Mouse (Mus musculus) mature B cell (primary cell): ENCODE data around the gene 2700049A03Rik.

Source experiments
- in situ Hi-C: fragments of 300-500 bp; cut with MboI; formaldehyde crosslinking; loops from 2 replicates; pipeline ENCODE4 v1.14.3; 2019

The 2700049A03Rik gene

GRCm38 (mm10) chr12:71269367-71269766 lies 132.7 kb downstream of the 2700049A03Rik start:
- in situ Hi-C loops = no loop called here

- in situ Hi-C loops = no loop called here
These were observed 134.5 kb downstream of the 2700049A03Rik start for GRCm38 (mm10) chr12:71271131-71271530.

- in situ Hi-C loops = no loop called here
These were observed 138.0 kb downstream of the 2700049A03Rik start for GRCm38 (mm10) chr12:71274519-71275237.

- in situ Hi-C loops = no loop called here
These were observed 139.4 kb downstream of the 2700049A03Rik start for GRCm38 (mm10) chr12:71275906-71276595.

- in situ Hi-C loops = no loop called here
These were observed 143.0 kb downstream of the 2700049A03Rik start for GRCm38 (mm10) chr12:71279521-71280262.

GRCm38 (mm10) chr12:71281201-71281768 lies 144.6 kb downstream of the 2700049A03Rik start:
- in situ Hi-C loops = no loop called here

GRCm38 (mm10) chr12:71285399-71285798 lies 148.8 kb downstream of the 2700049A03Rik start:
- in situ Hi-C loops = no loop called here

- in situ Hi-C loops = no loop called here
These were observed 153.8 kb downstream of the 2700049A03Rik start for GRCm38 (mm10) chr12:71290460-71290859.
